Mouse (Mus musculus): ENCODE results near the gene Kazald1. TPM values are rescaled to one million over a fixed set of nuclear protein-coding genes. Genes with fewer than 3 reads are reported as not detected.
A peak's percentile ranks its signal among the peaks of the same experiment; 100 is the strongest.

Kazald1 gene
- 0.86 and 0.95 TPM in 2 replicates for polyA plus RNA-seq (2016; fragmentation: Nextera tagmentation; extraction: Ambion mirVana)

DNA sequence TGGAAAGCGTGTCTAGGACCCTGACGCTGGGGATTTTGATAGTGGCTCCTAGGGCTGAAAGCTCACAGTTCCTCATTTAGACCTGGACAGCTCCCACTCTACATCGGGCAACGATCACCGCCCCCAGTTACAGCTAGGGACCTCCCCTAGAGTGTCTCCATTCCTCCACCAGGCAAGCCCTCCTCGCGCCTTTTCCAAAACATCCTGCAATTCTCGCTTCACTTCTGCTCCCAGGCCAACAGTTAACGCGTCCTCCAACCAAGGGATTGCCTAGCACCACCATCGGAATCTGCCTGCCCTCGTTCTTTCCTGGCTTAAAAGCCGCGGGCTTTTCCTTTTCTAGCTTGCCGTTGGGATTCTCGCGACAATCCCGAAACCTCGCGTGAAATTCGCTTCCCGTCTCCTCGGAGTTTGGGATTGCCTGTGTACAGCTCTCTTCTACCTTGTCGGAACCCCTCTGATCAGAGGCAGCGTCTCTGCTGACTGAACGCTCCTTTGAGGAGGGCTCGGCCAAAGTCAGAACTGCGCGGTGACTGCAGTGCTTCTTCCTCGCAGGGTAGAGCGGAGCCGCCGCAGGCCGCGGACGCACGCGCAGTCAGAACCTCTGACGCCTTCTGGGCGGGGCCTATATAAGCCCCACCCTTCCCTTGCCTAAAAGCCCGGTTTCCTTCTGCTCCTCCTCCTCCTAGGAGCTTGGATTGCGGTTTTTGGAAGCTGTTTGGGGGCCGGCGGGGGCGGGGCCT lies at the start of gene Kazald1:
Gene Kazald1, plus strand, starts transcription at position 662 of the 743 bp plus-strand sequence.
- Histone ChIP-seq H3K36me3 (replicated peaks) (no peaks in the 10 kb centered on the region), H3K9me3 (no peaks in the 10 kb centered on the region), H3K27ac (peak within 1 kb of the TSS; percentile 90), H3K4me3 (replicated peaks) (peak within 1 kb of the TSS; percentile 63), H3K9ac (peak within 1 kb of the TSS; percentile 77), H3K27me3 (peaks cover 79% of the 10 kb centered on the region), H3K4me1 (peaks cover 29% of the 10 kb centered on the region), H3K4me2 (peak within 1 kb of the TSS; percentile 87)
- ATAC-seq (ENCODE audit: low FRiP score): peak; percentile 91
- WGBS: under 1% methylated on average over 45 of the region's 45 CpGs

DNA sequence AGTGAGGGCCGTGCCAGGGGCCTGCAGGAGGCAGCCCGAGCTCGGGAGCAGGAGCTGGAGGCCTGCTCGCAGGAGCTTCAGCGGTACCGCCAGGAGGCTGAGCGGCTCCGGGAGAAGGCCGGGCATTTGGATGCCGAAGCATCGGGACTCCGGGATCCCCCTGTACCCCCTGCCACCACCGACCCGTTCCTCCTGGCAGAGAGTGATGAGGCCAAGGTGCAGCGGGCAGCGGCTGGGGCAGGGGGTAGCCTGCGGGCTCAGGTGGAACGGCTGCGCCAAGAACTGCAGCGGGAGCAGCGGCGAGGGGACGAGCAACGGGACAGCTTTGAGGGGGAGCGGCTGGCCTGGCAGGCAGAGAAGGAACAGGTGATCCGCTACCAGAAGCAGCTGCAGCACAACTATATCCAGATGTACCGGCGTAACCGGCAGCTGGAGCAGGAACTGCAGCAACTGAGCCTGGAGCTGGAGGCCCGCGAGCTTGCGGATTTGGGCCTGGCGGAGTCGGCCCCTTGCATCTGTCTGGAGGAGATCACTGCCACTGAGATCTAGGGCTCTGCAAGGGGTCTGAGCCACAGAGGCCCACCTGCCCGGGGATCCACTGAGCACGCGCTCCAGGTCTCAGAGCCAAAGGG lies 49.0 kb upstream of the Kazald1 start:
- ATAC-seq (ENCODE audit: low FRiP score): no peak
- 88% methylated on average over 37 of the region's 37 CpGs for WGBS
- Histone ChIP-seq H3K27ac (no peak overlapping the region), H3K27me3 (no peaks in the 10 kb centered on the region), H3K9me3 (no peaks in the 10 kb centered on the region), H3K4me1 (peaks cover 29% of the 10 kb centered on the region), H3K4me2 (no peak overlapping the region), H3K4me3 (replicated peaks) (no peak overlapping the region), H3K9ac (no peak overlapping the region), H3K36me3 (replicated peaks) (peaks cover 69% of the 10 kb centered on the region)

DNA sequence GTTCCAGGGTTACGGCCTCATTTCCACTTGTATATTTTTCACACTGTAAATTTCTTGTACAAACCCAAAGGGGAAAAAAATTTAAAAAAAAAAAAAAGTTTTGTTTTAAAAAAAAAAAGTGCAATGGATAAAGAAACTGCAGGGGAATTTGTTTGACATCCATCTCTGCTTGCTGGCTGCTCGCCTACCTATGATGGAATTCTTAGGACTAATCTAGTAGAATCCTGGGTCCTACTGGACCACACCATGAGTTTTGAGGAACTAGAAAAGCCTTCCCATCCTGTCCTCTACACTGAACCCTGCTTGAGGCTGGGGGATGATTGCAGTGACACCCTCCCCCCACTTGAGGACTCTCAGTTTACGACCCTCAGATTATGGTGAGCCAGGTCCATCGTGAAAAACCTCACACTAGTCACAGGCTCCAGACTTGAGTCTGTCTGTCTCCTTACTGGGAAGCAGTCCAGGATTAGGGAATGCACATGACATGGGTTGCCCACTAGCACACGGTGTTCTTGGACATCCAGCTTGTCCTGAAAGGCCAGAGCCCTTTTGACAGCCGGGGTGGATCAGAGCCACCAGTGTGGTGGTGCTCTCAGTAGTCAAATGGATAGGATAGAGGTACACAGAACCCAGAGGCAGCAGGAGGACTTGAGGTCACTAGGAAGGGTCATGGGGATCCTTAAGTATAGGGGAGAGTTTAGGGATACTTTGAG lies 47.9 kb upstream of the Kazald1 start:
- Histone ChIP-seq H3K4me3 (replicated peaks) (no peak overlapping the region), H3K4me2 (no peak overlapping the region), H3K27me3 (no peaks in the 10 kb centered on the region), H3K4me1 (peaks cover 27% of the 10 kb centered on the region), H3K27ac (no peak overlapping the region), H3K36me3 (replicated peaks) (peaks cover 59% of the 10 kb centered on the region), H3K9me3 (no peaks in the 10 kb centered on the region), H3K9ac (no peak overlapping the region)
- WGBS: 82% methylated on average over 6 of the region's 6 CpGs
- no peak for ATAC-seq (ENCODE audit: low FRiP score)

DNA sequence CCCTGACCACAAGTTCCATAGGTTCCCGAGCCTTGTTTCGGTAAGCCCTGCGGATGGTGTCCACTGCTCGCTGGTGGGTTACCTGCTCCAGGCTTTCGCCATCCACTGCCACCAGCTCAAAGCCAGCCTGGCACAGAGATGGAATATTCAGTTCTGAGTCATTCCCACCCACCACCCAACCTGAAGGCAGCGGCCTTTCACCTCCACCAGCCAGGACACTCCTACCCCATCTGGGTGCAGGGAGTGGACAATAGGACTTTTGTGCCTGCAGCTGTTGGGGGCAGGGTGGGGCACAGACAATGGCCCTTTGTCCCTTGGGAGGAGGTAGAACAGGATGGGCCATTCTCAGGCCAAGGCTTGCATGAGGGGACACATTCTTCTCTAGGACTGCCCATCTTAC lies 47.2 kb upstream of the Kazald1 start:
- Histone ChIP-seq H3K4me3 (replicated peaks) (no peak overlapping the region), H3K4me1 (peaks cover 27% of the 10 kb centered on the region), H3K36me3 (replicated peaks) (peaks cover 53% of the 10 kb centered on the region), H3K4me2 (no peak overlapping the region), H3K27ac (no peak overlapping the region), H3K9ac (no peak overlapping the region), H3K9me3 (no peaks in the 10 kb centered on the region), H3K27me3 (no peaks in the 10 kb centered on the region)
- 80% methylated on average over 6 of the region's 6 CpGs for WGBS
- ATAC-seq (ENCODE audit: low FRiP score): no peak

DNA sequence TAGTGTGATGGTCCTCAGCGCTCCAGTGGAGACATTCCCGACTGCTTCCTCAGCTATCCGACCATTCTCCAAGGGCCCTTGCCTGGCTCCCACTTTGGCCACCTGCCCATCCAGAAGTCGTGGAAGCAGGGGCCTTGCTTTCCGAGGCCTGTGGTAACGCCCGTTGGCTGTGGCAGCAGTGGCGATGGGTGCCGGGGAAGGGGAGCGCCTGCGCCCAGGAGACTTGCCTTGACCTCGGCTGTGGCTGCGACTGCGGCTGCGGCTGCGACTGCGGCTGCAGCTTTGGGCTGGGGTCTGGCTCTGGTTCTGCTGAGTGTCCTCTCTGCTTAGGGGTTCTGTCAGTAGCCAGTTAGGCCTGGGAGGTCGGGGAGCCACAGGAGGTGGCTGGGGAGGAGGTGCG lies 46.3 kb upstream of the Kazald1 start:
- H3K9me3 ChIP-seq: no peaks in the 10 kb centered on the region
- H3K4me2 ChIP-seq: no peak overlapping the region
- WGBS: 64% methylated on average over 19 of the region's 19 CpGs
- peaks cover 46% of the 10 kb centered on the region for H3K36me3 ChIP-seq (replicated peaks)
- peaks cover 24% of the 10 kb centered on the region for H3K4me1 ChIP-seq
- no peaks in the 10 kb centered on the region; the same call in 1 of the 2 replicates for H3K27me3 ChIP-seq
- 0 out of 2 replicates have a peak overlapping the region, but pooled peaks have one; percentile 19 for H3K27ac ChIP-seq
- no peak overlapping the region for H3K4me3 ChIP-seq (replicated peaks)
- ATAC-seq (ENCODE audit: low FRiP score): no peak
- H3K9ac ChIP-seq: no peak overlapping the region

DNA sequence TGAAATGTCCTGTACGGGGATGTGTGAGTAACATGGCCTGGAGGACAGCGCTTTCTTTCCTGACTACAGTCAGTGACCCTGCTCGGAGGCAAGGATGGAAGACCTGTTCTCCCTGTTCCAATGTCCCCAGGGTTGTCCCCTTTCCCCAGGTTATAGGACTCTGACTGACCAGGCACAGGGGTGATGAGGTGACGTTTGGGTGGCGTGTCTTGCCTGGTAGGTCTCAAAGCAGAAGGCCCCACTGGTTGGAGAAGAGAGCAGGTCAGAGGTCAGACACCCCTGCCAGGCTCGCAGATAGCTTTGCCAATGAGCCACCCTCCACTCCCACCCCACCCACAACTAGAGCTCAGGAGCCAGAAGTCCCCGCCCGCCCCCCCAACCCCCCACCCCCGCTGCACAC lies 45.5 kb upstream of the Kazald1 start:
- no peak overlapping the region for H3K4me2 ChIP-seq
- H3K4me3 ChIP-seq (replicated peaks): no peak overlapping the region
- WGBS: 55% methylated on average over 9 of the region's 9 CpGs
- peaks cover 39% of the 10 kb centered on the region for H3K36me3 ChIP-seq (replicated peaks)
- no peak for ATAC-seq (ENCODE audit: low FRiP score)
- H3K4me1 ChIP-seq: peaks cover 23% of the 10 kb centered on the region
- no peak overlapping the region for H3K27ac ChIP-seq
- no peaks in the 10 kb centered on the region for H3K9me3 ChIP-seq
- H3K9ac ChIP-seq: no peak overlapping the region
- H3K27me3 ChIP-seq: no peaks in the 10 kb centered on the region; the same call in 1 of the 2 replicates

DNA sequence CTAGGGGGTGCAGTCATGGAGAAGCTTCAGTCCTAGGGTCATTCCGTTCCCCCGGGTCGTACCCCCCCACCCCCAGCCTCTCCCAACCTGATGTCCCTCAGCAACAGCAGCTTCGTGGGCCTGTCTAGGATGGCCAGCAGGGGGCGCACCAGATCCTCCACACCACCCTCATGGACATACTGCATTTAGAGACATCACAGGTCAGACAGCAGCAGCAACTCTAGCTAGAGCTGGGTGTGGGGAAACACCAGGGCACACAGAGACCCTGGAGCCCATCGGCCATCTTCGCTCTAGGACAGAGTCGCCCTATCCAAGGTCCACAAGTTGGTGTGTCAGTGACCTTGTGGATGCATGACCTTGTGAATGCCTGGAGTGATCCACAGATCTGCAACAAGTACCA lies 44.9 kb upstream of the Kazald1 start:
- H3K9me3 ChIP-seq: no peaks in the 10 kb centered on the region
- no peak overlapping the region for H3K27ac ChIP-seq
- H3K36me3 ChIP-seq (replicated peaks): peaks cover 34% of the 10 kb centered on the region
- H3K4me1 ChIP-seq: peaks cover 23% of the 10 kb centered on the region
- 27% methylated on average over 8 of the region's 8 CpGs for WGBS
- H3K9ac ChIP-seq: no peak overlapping the region
- H3K27me3 ChIP-seq: no peaks in the 10 kb centered on the region; the same call in 1 of the 2 replicates
- H3K4me2 ChIP-seq: no peak overlapping the region
- ATAC-seq (ENCODE audit: low FRiP score): peak; percentile 12; the same call in 1 of the 2 replicates
- H3K4me3 ChIP-seq (replicated peaks): no peak overlapping the region

DNA sequence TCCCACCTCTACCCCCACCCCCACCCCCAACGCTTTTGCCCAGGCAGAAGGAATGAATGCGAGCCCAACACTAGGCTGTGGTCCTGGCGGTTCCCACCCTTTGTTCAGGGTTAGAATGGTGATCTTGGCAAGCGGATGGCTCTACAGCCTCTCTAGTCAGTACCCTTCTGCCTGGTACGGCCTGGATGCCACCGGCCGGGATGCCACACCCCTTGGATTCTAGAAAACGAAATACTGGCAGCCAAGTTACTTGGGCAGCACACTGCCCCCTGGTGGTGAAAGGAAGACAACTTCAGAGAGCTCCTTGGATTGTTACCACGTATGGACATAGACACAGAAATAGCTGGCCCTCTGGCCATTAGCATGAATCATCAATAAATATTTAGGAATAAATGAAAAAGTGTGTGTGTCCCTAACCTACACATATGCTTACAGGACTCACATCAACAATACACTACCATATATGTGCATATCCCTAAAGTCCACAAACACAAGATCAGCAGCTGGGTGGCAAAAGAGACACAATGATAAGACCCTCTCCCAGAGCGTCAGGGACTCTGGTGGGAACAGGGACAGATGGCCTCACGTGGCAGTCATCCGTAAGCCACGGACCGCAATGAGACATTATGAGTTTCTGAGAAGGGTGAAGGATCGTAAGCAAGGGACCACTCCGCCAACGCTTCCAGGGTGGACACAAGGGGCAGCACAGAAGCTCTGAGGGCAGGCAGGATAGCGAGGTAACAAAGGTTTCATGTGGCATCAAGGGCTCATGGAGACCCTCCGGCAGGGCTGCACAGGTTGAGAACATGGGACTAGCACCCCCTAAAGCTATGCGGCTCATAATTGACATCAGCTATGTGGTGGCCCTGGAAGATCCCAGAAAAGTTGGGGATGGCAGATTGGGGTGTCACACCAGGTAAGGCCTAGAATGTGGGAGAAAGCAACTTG lies 44.0 kb upstream of the Kazald1 start:
- peak; percentile 52 for ATAC-seq (ENCODE audit: low FRiP score)
- WGBS: 38% methylated on average over 20 of the region's 20 CpGs
- H3K27me3 ChIP-seq: peaks cover 8% of the 10 kb centered on the region; the same call in 1 of the 2 replicates
- peaks cover 26% of the 10 kb centered on the region for H3K36me3 ChIP-seq (replicated peaks)
- no peak overlapping the region for H3K4me3 ChIP-seq (replicated peaks)
- H3K27ac ChIP-seq: no peak overlapping the region
- H3K4me1 ChIP-seq: peaks cover 23% of the 10 kb centered on the region
- peak overlapping the region; percentile 34 for H3K4me2 ChIP-seq
- H3K9me3 ChIP-seq: no peaks in the 10 kb centered on the region
- no peak overlapping the region for H3K9ac ChIP-seq

DNA sequence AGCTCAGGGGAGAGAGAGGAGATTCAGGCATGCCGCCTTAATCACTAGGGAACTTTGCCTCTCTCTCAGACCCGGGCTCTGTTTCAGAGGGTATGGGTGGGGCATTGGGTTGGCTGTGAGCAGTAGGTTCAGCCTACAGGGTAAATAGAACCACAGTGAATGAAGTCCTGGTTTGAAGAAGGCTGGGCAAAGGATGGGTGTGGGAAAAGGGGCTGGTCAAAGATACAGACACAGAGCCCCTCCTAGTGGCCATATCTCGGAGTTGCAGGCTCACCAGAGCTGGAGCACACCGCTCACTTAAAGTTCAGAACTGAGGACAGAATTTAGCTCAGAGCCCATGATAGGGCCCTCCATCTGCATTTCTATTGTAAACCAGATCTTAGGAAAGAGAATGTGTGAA lies 43.3 kb upstream of the Kazald1 start:
- Histone ChIP-seq H3K27ac (no peak overlapping the region), H3K4me3 (replicated peaks) (no peak overlapping the region), H3K4me1 (peaks cover 23% of the 10 kb centered on the region), H3K4me2 (no peak overlapping the region), H3K36me3 (replicated peaks) (peaks cover 18% of the 10 kb centered on the region), H3K27me3 (peaks cover 14% of the 10 kb centered on the region; the same call in 1 of the 2 replicates), H3K9me3 (no peaks in the 10 kb centered on the region), H3K9ac (no peak overlapping the region)
- 24% methylated on average over 4 of the region's 4 CpGs for whole genome bisulfite sequencing
- ATAC-seq (ENCODE audit: low FRiP score): peak; percentile 18; the same call in 1 of the 2 replicates

DNA sequence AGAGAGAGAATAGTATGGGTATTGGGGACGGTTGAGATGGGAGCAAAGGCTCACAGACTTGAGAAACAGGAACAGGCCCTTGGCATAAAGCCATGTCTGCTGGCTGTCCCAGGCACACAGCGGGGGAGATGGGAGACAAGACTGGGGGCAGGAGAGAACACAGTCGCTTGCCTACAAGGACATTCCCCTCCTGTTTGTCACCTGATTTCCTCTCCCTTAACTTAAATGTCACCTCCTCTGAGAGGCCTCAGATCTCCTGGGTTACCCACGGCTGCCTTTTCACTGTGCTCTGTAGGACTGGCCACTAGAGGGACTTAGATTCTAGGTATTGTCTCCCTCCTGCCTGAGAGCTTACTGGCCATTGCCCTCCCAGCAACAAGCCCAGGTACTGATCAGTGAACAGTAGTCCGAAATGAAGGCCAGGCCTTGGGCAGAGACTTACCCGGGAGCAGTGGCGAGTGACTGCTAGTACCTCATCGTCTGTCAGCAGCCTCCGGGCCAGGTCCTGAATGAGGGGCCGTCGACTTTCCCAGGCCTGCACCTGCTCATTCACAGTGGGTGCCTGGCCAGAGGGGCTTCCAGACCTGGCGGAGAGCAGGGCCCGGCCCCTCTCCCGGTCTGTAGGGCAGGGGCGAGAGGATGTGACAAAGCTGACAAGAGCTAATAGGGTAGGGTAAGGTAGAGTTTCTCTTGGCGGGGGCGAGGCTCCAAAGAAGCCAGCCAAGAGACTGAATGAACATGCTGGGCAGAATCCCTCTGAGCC lies 42.3 kb upstream of the Kazald1 start:
- no peak overlapping the region for H3K4me3 ChIP-seq (replicated peaks)
- H3K27me3 ChIP-seq: peaks cover 16% of the 10 kb centered on the region; the same call in 1 of the 2 replicates
- H3K36me3 ChIP-seq (replicated peaks): peaks cover 9% of the 10 kb centered on the region
- 52% methylated on average over 17 of the region's 17 CpGs for WGBS
- H3K9ac ChIP-seq: no peak overlapping the region
- H3K4me2 ChIP-seq: no peak overlapping the region
- no peaks in the 10 kb centered on the region for H3K9me3 ChIP-seq
- ATAC-seq (ENCODE audit: low FRiP score): no peak
- peaks cover 26% of the 10 kb centered on the region for H3K4me1 ChIP-seq
- H3K27ac ChIP-seq: no peak overlapping the region

DNA sequence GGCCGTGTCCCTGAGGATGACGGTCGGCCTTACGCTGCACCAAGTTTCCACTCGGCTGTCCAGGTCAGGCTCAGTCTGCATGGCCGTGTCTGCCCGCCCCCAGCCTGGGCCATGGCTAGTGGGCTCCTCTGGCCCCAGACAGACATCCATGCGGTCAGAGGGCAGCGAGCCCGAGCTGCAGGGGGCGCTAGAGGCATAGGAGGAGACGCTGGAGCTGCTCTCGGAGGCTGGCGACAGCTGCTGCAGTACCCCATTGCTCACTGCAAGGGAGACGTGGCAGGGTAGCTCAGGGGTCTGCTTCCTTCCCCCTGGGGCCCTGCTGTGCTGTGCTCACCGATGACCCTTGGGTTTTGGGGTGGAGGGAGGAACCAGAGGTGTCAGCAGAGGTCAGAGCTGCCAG lies 38.2 kb upstream of the Kazald1 start:
- H3K9me3 ChIP-seq: no peaks in the 10 kb centered on the region
- H3K4me1 ChIP-seq: 0 out of 2 replicates have a peak, but pooled peaks cover 15% of the 10 kb centered on the region
- WGBS: 32% methylated on average over 16 of the region's 16 CpGs
- H3K36me3 ChIP-seq (replicated peaks): no peaks in the 10 kb centered on the region
- H3K4me3 ChIP-seq (replicated peaks): no peak overlapping the region
- no peak overlapping the region for H3K4me2 ChIP-seq
- no peak overlapping the region for H3K9ac ChIP-seq
- ATAC-seq (ENCODE audit: low FRiP score): no peak
- H3K27ac ChIP-seq: no peak overlapping the region
- peaks cover 36% of the 10 kb centered on the region for H3K27me3 ChIP-seq
